Mouse (Mus musculus): ENCODE data around the gene Rps16. TPM values are rescaled to one million over a fixed set of nuclear protein-coding genes. Genes with fewer than 3 reads are reported as not detected.

The Rps16 gene
- total RNA-seq, 2 experiments from 2014 or later = 454 to 471 TPM

DNA sequence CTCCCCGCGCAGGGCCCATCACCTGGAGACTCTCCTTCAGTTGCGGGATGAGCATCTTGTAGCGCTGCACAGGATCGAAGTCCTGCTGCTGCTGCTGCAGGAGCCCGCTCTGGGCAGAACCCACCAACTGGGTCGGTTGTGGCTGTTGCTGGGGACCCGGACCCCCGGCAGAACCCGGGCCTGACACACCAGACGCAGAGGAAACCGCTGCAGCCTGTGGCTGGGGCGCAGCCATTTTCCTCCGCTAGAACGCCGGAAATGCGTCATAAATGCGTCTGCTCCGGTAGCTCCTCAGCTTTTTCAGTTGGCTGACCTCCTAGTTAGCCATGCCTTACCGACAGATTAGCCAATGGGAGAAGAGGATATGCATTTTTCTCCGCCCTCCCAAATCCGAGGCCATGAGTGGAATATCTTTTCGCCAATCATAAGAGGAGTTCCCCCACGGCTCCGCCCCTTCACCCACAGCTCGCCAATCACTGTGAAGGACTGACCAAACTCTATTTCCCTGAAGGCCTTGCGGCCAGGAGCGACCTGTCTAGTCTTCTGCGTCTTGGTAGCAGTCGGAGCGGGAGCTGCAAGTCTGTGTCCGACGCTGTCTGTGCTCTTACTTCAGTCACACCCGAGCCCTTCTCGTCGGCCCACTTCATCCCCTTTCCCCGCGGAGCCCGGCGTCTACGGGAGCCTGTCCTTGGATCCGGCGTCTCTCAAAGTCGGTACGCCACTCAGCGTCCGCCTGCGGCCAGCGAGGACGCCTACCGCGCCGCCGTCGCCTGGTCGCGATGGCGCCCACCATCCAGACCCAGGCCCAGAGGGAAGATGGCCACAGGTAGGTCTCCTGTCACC is 42.2 kb downstream of the Rps16 start, which contains the start of the genes Med29 and Paf1:
TSS of gene Med29 (minus strand) at position 280 of the 843 bp plus-strand sequence.
TSS of gene Paf1 (plus strand) at position 523 of the 843 bp plus-strand sequence.
- peak; percentile 97 for DNase-seq

DNA sequence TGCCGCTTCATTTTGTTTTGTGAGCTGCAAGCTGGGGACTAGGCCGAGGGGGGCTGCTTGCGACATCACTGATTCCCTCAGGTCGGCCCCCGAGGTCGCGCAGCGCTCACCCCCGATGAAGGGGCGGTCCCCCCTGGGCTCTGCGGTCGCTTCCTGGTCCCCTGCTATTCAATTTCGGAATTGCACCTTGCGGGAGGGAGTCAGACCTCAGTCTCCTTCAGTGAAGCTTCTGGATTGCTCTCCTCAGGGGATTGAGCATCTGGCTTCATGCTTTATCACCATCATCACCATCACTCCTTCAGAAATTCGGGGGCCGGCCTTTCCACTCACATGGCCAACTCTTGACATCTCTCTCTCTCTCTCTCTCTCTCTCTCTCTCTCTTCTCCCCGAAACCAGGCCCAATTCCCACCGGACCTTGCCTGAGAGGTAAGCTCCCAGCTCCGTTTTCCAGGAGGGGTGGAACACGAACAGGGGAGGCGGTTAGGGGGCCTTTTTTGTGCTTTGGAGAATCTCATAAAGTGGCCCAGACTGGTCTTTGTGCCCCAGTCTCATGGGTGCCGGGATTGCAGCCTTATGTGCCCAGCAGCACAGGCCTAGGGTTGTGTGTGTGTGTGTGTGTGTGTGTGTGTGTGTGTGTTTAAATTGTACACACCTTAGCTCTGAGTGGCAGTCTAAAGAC is 43.0 kb downstream of the Rps16 start:
- DNase-seq = no peak

DNA sequence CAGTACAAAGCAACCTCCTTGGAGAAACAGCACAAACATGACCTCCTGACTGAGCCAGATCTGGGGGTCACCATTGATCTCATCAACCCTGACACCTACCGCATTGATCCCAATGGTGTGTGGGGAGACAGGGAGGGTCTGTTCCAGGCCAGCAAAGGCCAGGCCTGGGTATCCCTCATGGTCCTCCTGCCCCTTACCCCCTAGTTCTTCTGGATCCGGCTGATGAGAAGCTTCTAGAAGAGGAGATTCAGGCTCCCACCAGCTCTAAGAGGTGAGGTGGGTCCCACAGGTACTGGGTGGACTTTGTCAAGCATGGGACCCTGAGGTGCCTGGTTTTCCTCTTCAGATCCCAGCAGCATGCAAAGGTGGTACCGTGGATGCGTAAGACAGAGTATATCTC is 45.0 kb downstream of the Rps16 start:
- no peak for DNase-seq

DNA sequence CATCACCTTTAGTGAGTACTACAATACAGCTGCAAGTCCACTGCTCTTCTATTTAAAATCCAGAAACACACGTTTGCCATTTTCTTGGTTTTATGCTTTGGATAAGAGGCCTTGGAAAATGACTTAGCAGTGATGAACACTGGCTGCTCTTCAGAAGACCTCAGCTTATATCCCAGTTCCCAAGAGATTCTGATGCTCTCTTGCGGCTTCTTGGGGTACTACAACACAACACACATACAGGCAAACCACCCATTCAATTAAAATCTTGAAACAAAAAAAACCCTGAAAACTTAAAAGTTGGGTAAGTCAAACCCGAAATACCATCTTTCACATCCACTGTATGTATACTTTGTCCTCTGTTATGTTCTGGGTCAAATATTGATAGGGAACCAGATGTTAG is 47.5 kb downstream of the Rps16 start:
- no peak for DNase-seq

DNA sequence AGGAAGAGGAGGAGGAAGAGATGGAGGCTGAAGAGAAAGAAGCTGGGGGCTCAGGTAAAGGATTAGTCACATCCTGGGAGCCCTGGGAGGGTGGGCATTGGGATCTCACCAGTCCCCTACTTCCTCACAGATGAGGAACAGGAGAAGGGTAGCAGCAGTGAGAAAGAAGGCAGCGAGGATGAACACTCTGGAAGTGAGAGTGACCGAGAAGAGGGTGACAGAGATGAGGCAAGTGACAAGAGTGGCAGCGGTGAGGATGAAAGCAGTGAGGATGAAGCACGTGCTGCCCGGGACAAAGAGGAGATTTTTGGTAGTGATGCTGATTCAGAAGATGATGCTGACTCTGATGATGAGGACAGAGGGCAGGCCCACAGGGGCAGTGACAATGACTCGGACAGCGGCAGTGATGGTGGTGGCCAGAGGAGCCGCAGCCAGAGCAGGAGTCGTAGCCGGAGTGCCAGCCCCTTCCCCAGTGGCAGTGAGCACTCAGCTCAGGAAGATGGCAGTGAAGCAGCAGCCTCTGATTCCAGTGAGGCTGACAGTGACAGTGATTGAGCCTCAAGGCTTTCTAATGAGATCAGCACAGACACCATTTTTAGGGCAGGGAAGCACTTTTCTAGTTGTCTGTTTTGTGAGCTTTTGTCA is 48.4 kb downstream of the Rps16 start:
- no peak for DNase-seq

DNA sequence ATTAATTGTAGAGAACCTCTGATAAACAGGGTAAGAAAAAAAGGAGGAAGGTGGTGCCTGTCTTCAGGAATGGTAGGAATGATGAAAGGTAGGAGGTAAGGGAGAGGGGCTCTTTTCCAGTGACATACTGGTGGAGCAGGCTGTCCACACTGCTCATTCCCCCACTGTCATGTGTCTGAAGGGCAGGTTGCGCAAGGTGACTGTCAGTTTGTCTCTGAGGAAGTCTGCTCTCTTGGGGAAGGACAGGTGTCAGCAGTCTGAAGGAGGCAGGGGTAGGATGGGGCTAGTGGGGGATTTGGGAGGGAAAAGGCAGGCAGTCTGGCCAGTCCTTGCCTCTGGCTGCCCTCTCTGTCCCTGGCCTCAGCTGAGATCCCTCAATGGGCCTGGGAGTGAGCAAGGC is 50.6 kb downstream of the Rps16 start:
- no peak for DNase-seq

DNA sequence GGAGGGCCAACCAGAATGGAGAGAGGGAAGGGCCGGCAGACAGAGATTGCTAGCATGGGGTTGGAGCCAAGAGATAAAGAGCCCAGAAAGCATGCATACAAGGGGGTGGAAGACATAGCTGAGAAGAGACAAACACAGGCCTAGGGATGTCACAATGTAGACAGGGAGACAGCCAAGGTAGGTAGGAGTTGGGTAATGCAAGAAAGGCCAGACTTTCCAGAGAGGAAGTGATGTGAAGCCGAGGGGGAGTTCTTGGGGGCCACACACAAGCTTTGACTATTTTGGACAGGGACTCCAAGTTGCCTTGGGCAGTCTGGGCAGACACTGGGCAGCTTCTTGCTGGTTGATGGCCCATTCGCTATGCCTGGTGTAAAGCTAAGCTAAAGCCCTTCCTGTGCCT is 51.5 kb downstream of the Rps16 start:
- DNase-seq = no peak

Other genes starting within 250 kb of the Rps16 start
- not detected for gene 9530053A07Rik, start 221.2 kb upstream of the Rps16 start, total RNA-seq (2021)
- gene Fbl, start 180.9 kb upstream of the Rps16 start, total RNA-seq (2021) = 10 to 100 TPM; 48.3 to 55.8 TPM
- gene Dyrk1b, start 171.2 kb upstream of the Rps16 start, total RNA-seq (2021) = 10 to 100 TPM; 45.7 to 52.4 TPM
- 10 to 100 TPM; 52.9 to 60.9 TPM for gene Eid2, start 82.8 kb upstream of the Rps16 start, total RNA-seq (2021)
- 10 to 100 TPM; 36.5 to 36.8 TPM for gene Eid2b, start 72.9 kb upstream of the Rps16 start, total RNA-seq (2021)
- 1 to 10 TPM in 1 of 2 experiments, under 1 TPM in 1; 0.27 to 1.8 TPM for gene Selenov, start 59.5 kb upstream of the Rps16 start, total RNA-seq (2021)
- 1 to 10 TPM; 2.1 to 2.8 TPM for gene Dll3, start 48.4 kb upstream of the Rps16 start, total RNA-seq (2021)
- gene Timm50, start 38.6 kb upstream of the Rps16 start, total RNA-seq (2021) = 10 to 100 TPM; 41.1 to 42.1 TPM
- 100 to 1,000 TPM; 114 to 122 TPM for gene Supt5, start 11.9 kb upstream of the Rps16 start, total RNA-seq (2021)
- gene Plekhg2, start 21.9 kb downstream of the Rps16 start, total RNA-seq (2021) = 1 to 10 TPM; 5.5 to 7.4 TPM
- 1 to 10 TPM; 3.1 to 3.9 TPM for gene Zfp36, start 29.6 kb downstream of the Rps16 start, total RNA-seq (2021)
- 10 to 100 TPM; 18.3 to 19.6 TPM for gene Med29, start 42.1 kb downstream of the Rps16 start, total RNA-seq (2021)
- 10 to 100 TPM; 68.9 to 70.1 TPM for gene Paf1, start 42.3 kb downstream of the Rps16 start, total RNA-seq (2021)
- gene Gmfg, start 86.8 kb downstream of the Rps16 start, total RNA-seq (2021) = 1 to 10 TPM; 1.2 to 2.0 TPM
- 10 to 100 TPM; 64.3 to 72.3 TPM for gene Lrfn1, start 101.3 kb downstream of the Rps16 start, total RNA-seq (2021)
- not detected for gene Ifnl2, start 159.8 kb downstream of the Rps16 start, total RNA-seq (2021)
- not detected for gene Ifnl3, start 172.2 kb downstream of the Rps16 start, total RNA-seq (2021)
- not detected for gene Sycn, start 190.2 kb downstream of the Rps16 start, total RNA-seq (2021)
- gene Nccrp1, start 196.6 kb downstream of the Rps16 start, total RNA-seq (2021) = under 1 TPM; 0.48 to 0.52 TPM
- 10 to 100 TPM; 66.4 to 79.4 TPM for gene Samd4b, start 247.5 kb downstream of the Rps16 start, total RNA-seq (2021)
- 10 to 100 TPM; 15.1 to 15.8 TPM for gene Pak4, start 247.5 kb downstream of the Rps16 start, total RNA-seq (2021)